Mouse (Mus musculus): ENCODE measurements around the gene Kcnab1. TPM values are rescaled to one million over a fixed set of nuclear protein-coding genes. Genes with fewer than 3 reads are reported as not detected.
A peak's percentile ranks its signal among the peaks of the same experiment; 100 is the strongest.

Gene Kcnab1
- total RNA-seq, 2 experiments from 2014 or later, result 84.1 to 84.2 TPM

DNA sequence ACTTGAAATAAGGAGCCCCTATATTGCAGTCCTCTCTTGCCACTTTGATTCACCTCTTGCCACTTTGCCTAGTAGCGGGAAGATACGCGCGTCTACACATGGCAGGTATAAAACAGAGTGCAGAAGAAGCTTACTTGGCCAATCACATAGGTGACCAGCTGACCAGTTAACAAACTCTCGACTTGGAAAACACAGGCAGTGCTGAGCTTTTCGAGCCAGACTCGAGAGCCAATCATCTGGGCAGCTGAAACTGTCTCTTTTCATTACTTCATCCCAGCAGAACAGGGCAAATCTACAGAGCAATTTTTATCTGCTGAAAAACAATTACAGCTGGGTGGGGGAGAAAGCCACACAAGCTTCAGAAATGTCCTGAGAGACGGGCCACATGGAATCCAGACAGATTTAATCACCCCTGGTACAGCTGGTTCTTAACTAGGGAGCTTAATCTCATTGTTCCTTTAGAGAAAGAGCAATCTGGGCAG lies 96.4 kb downstream of the Kcnab1 start:
- H3K4me3 ChIP-seq, result no peak overlapping the region
- H3K27ac ChIP-seq, result no peak overlapping the region
- DNase-seq (ENCODE audit: extremely low spot score in 1 of 2, low spot score in 2 of 2), result no peak
- intact Hi-C loops (cut with DNase I), result no loop called here
- TF ChIP-seq CTCF (IDR thresholded peaks at IDR 0.05), result no peak

DNA sequence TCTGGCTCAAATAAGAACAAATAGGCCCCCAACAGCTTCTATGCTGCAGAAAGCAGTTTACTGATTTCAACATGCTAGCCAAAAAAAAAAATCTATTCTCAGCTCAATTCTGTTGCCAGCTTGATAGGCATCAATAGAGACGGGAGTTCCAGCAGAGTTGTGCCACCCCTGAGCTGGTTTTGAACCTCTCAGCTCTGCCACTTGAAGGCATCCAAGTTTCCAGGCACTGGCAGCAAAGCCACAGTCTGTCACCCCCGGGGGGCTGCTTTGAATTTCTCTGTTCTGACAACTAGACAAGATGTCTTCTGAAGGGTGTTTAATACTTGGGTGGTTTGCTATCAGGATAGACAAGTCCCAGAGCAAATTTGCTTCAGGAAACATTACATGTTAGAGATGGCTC lies 104.5 kb downstream of the Kcnab1 start:
- TF ChIP-seq CTCF (IDR thresholded peaks at IDR 0.05), result no peak

DNA sequence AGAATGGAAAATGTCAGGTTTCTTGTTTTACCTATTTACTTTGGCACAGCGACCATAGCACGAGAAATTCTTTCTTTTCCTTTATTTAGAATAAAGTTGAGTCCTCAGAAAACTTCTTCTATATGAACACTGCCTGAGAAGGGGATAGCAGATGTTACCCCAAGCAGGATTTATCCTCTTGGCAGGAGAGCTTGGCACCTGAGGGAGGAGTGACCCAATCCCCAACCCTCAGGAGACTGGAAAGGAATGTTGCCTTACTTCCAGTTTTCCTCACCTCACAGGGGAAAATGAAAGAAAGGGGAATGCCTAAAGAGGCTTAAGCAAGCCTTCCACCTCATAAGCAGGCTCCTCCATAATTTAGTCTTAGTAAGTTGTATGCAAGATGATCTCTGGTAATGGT lies 105.5 kb downstream of the Kcnab1 start:
- intact Hi-C loops (cut with DNase I), result no loop called here
- DNase-seq (ENCODE audit: extremely low spot score in 1 of 2, low spot score in 2 of 2), result no peak
- no peak for TF ChIP-seq CTCF (IDR thresholded peaks at IDR 0.05)
- Histone ChIP-seq H3K4me3 (no peak overlapping the region), H3K27ac (no peak overlapping the region)

More for the DNA sequence above, 104.5 kb downstream of the Kcnab1 start:
- intact Hi-C loops (cut with DNase I), result no loop called here
- Histone ChIP-seq H3K27ac (no peak overlapping the region), H3K4me3 (no peak overlapping the region)
- DNase-seq (ENCODE audit: extremely low spot score in 1 of 2, low spot score in 2 of 2), result no peak

DNA sequence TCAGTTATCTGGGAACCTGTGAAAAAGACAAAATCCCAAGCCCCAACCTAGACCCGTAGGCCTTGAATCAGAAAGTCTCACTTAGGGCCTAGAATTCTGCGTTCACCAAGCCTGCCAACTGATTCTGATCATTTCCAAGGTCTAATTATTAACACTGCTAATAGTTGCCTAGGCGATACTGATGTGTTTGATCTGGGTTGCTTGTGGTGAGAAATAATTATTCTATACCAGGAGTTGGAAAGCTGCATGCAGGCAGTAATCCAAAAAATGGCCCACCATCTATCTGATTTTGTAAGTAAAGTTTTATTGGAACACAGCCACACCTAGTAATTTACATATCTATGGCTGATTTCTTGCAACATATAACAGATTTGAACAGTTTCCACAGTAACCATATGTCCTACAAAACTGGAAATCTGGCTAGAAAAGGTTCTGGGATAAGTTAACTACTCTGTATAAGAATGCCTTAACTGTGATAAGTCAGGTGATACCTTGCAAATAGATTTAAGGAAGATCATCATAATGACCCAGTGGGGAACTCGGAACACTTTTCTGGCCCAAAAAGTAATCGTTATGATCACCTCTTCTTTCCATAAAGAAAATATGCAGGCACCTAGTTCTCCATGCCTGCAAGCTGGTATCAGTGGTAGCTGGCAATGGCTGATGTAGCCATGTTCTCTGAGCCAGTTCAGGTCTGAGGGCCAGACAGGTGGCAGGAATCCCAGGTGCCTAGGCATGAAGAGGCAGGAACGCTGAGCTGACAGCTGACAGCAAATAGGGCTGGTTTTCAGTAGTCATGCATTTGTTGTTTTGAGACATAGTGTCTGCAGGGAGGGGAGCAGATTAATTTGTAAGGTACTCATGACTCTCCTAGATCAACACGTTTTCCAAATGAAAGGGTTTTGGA lies 108.7 kb downstream of the Kcnab1 start:
- DNase-seq (ENCODE audit: extremely low spot score in 1 of 2, low spot score in 2 of 2), result no peak
- intact Hi-C loops (cut with DNase I), result no loop called here
- Histone ChIP-seq H3K27ac (no peak overlapping the region), H3K4me3 (no peak overlapping the region)
- no peak for TF ChIP-seq CTCF (IDR thresholded peaks at IDR 0.05)

DNA sequence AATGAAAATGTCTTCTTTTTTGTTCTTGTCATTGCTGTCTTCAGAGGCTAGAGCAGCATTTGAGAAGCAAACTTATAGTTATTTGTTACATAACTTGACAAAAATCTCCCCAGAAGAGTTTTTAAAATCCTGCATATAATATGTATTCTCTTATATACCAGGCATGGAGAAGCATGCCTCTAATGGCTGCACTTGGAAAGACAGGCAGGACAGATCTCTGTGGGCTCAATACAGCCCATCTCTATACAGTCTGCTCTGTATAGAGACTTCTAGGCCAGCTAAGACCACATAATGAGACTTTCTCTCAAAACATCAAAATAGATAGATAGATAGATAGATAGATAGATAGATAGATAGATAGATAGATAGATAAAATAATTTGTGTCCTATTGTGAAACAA lies 111.1 kb downstream of the Kcnab1 start:
- Histone ChIP-seq H3K4me3 (no peak overlapping the region), H3K27ac (no peak overlapping the region)
- TF ChIP-seq CTCF (IDR thresholded peaks at IDR 0.05), result peak; percentile 32
- intact Hi-C loops (cut with DNase I), result loop anchor here (5.0 kb wide), 1 partner anchor 108 kb away; no protein-coding TSS in a partner anchor
- DNase-seq (ENCODE audit: extremely low spot score in 1 of 2, low spot score in 2 of 2), result no peak

DNA sequence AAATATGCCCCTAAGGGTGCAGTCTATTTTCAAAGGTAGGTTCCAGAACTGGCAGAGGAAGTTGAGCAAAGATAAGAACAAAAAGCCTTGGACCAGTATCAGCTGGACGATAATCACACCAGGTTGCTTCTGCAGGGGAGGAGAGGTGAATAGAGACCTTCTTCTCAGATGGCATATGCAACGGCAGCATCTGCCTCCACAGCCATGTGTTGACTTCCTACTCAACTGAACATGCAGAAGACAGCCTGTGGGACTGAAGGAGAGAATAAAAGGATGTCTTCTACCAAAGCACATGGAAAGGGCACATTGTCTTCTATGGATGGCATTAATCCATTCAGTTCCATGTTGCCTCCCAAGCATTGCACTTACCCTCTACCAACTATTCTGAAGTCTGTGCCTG lies 114.5 kb downstream of the Kcnab1 start:
- no peak for TF ChIP-seq CTCF (IDR thresholded peaks at IDR 0.05)
- no peak overlapping the region; the same call in 1 of the 2 replicates for H3K27ac ChIP-seq
- intact Hi-C loops (cut with DNase I), result loop anchor here (5.0 kb wide), 1 partner anchor 111 kb away; no protein-coding TSS in a partner anchor
- H3K4me3 ChIP-seq, result no peak overlapping the region
- DNase-seq (ENCODE audit: extremely low spot score in 1 of 2, low spot score in 2 of 2), result no peak

DNA sequence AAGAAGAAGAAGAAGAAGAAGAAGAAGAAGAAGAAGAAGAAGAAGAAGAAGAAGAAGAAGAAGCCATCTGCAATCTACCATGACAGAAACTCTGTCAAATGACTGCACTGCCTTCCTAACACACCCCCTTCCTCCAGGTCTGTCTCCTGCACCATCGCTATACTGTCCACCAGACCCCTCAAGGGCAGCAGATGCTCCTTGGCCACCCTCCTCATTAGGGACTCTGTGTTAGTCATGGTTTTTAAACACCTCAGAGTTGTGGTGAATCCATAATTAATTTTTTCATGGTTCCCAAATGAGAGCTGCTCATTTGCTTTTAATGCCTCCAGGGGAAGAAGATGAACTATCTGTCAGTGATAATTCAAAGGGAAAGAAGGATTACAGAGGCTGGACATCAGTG lies 121.8 kb downstream of the Kcnab1 start:
- no peak for DNase-seq (ENCODE audit: extremely low spot score in 1 of 2, low spot score in 2 of 2)
- H3K4me3 ChIP-seq, result no peak overlapping the region
- H3K27ac ChIP-seq, result no peak overlapping the region
- TF ChIP-seq CTCF (IDR thresholded peaks at IDR 0.05), result no peak
- intact Hi-C loops (cut with DNase I), result no loop called here

DNA sequence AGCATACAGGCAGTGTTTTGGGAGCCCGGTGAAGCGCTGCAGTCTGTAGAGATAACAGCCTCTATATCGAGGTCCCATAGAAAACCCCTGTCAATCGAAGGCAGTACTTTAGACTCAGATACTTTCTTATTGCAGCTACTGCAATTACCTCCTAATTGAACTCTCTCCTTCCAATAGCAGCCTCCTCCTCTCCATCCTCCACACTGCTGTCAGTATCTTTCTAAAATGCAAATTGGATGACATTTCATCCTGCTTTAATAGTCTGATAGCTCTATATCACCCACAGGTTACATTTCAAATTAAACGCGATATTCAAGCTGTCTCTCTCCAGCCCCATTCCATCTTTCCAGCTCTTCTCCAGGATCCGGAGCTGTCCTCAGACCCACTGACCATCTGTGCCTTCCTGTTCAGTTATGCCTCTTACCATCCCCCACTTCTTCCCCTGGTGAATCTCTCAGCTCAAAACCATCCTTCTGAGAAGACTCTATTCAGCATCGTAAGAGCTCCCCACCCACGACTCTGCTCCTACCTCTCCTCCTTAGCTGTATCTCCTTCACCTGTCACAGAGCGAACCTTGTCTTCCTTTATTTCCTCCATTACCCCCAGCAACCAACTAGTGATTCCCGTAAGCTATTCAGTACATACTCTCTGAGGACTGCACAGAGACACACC lies 122.4 kb downstream of the Kcnab1 start:
- H3K4me3 ChIP-seq, result no peak overlapping the region
- no peak overlapping the region for H3K27ac ChIP-seq
- DNase-seq (ENCODE audit: extremely low spot score in 1 of 2, low spot score in 2 of 2), result no peak
- intact Hi-C loops (cut with DNase I), result no loop called here
- TF ChIP-seq CTCF (IDR thresholded peaks at IDR 0.05), result no peak

DNA sequence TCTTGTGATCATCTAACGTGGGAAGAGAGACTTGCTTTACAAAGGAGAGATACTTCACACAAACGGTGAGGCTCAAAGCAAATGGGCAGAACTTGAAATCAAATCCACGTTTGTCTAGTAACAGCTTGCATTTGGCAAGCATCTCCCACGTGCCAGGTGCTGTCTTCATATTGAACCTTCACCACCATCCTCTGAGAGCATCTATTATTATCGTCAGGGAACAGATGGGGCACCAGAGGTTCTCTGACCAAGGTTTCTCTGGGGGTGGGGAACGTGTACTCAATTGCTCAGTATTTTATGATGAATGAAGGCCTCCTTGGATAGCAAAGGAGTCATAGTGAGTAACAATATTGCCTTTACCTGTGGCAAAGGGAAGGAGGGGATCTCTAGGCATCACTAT lies 139.8 kb downstream of the Kcnab1 start:
- DNase-seq (ENCODE audit: extremely low spot score in 1 of 2, low spot score in 2 of 2), result no peak
- intact Hi-C loops (cut with DNase I), result no loop called here
- Histone ChIP-seq H3K27ac (no peak overlapping the region; the same call in 1 of the 2 replicates), H3K4me3 (no peak overlapping the region)
- no peak for TF ChIP-seq CTCF (IDR thresholded peaks at IDR 0.05)

DNA sequence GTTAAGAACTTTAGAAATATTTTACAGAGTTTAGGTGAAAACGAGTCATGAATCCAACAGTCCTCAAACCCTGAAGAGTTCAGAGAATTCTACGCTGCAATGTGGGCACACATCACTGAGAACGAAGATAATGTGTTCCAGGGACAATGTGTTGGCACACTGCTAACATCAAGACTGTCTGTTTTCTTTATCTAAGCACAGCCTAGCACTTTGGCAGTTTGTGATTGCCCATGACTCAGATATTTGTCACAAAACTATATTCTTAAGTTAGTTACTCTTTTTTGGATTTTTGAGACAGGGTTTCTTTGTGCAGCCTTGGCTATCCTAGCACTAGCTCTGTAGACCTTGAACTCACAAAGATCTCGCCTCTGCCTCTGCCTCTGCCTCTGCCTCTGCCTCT lies 151.3 kb downstream of the Kcnab1 start:
- H3K27ac ChIP-seq, result no peak overlapping the region
- DNase-seq (ENCODE audit: extremely low spot score in 1 of 2, low spot score in 2 of 2), result no peak
- TF ChIP-seq CTCF (IDR thresholded peaks at IDR 0.05), result no peak
- intact Hi-C loops (cut with DNase I), result no loop called here
- H3K4me3 ChIP-seq, result no peak overlapping the region

DNA sequence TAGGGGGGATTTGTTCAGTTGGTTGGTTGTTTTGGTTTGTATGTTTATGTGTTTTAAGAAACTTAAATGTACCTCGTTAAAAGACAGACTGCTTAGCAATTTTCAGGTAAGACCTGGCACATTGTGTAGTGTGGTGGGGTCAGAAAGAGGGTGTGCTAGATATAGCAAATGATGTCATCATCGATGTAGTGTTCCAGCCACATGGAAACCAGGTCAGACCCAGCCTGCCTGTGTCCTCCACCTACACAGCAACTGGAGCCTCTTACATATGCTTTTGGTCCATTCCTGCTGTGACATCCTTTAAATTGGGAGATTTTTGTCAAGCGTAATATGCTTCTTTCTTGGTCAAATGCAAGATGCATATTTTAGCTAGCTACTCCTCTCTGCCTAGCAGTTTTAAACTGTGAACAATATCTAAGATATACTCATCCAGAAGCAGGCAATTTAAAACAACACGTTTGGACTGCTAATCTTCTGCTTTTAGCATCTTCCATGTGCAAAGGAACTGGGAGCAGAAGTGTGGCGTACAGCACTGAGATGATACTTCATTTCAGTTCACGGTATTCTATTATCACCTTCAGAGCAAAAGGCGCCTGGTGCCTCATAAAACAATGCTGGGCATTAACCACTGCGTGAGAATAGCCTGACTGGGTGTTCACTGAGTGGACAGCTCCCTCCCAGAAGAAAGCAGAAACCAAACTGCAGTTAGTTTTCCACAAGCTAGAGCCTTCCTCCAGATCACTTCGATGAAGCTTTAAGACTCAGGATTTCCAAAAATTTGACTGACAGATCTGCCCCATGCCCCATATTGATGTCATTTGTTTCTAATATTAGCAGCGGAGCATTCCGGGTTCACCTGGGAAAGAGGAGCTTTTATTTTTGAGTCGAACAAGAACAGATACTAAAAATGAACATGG lies 153.6 kb downstream of the Kcnab1 start:
- H3K27ac ChIP-seq, result peak overlapping the region; percentile 72
- no peak for DNase-seq (ENCODE audit: extremely low spot score in 1 of 2, low spot score in 2 of 2)
- intact Hi-C loops (cut with DNase I), result loop anchor here (1.0 kb wide), 1 partner anchor 147 kb away; no protein-coding TSS in a partner anchor
- TF ChIP-seq CTCF (IDR thresholded peaks at IDR 0.05), result no peak
- H3K4me3 ChIP-seq, result no peak overlapping the region
